Mouse (Mus musculus): ENCODE data around the gene Cd83.
A peak's percentile ranks its signal among the peaks of the same experiment; 100 is the strongest.

The Cd83 gene

DNA sequence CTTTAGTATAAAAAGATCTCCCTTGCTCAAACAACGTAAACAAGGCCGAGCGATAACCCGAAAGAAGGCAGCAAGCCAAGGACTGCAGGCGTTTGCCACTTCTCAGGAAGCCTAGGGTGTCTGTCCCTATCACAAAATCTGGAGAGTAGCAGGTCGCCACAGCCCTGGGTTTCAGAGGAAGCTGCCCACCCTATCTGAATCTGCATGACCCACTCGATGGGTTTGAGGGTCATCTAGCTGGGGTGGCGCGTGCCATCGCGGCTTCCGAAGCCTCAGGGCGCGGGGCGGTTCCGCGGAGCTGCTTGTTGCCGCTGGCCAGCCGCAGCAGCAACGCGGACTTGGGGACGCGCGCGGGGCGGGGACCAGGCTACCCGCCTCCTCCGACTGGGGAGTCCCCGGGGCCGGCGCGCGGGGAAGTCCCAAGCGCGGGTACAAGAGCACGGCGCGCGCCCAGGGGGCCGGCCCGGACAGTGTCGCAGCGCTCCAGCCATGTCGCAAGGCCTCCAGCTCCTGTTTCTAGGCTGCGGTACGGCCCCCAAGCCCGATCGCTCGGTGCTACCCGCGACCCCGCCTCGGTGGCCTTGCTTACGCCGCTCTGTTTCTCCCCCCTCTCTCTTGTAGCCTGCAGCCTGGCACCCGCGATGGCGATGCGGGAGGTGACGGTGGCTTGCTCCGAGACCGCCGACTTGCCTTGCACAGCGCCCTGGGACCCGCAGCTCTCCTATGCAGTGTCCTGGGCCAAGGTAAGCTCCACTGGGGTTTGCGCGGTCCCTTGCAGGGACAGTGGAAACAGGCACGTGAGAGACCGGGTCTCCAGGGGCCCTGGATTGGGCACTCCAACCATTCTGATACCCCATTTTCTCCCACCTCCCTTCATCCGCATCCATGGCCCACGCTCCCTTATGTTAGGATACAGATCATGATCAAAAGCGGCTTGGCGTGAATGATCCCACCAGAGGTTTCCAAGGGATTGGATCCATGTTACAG lies at the start of gene Cd83:
Gene Cd83, plus strand, starts transcription at position 51 of the 987 bp plus-strand sequence.
- peak; percentile 85 to 86 for DNase-seq (ENCODE audit: low spot score in 2 of 2)

DNA sequence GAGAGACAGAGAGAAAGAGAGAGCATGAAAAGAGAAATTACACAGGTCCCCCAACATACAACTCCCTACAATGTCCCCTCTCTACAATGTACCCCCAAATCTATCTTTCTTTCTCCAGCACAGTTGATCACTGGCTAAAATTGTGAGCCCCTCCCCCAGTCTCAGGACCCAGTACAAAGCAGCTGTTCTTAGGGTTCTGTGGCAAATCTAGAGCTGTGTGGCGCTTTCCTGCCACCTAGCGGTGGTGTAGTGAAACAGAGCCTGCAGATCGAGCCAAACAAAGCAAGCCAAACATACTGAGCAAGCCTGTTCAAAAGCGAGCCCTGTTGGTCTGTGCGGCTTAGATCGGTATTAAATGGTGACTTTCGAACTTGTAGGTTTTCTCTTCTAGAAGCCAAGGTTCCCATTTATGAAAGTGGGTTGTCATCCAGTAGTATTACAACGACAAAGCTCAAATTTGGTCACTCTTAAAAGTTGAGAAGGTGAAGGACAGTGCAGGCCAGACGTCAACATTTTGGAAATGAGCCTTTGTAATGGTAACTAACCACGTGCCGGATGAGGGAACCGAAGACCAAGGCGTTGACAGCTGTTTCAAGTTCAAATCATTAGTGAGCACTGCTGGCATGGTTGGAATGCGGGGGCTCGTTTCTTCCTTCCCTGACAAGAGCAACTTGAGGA lies 44.8 kb upstream of the Cd83 start:
- DNase-seq (ENCODE audit: low spot score in 2 of 2) = peak; percentile 48 to 54

DNA sequence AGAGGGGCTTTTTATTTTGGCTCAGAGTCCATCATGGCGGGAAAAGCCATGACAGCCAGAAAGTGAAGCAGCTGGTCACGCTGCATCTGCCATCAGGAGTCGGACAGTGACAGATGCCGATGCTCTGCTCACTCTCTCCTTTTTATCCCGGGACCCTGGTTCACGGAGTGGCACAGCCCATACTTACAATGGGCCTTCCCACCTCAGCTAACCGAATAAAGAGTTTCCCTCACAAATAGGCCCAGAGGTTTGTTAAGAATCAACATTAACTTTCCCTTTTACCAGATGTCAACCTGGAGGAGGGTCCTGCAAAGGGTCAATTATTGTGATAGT lies 44.3 kb upstream of the Cd83 start:
- no peak for DNase-seq (ENCODE audit: low spot score in 2 of 2)

DNA sequence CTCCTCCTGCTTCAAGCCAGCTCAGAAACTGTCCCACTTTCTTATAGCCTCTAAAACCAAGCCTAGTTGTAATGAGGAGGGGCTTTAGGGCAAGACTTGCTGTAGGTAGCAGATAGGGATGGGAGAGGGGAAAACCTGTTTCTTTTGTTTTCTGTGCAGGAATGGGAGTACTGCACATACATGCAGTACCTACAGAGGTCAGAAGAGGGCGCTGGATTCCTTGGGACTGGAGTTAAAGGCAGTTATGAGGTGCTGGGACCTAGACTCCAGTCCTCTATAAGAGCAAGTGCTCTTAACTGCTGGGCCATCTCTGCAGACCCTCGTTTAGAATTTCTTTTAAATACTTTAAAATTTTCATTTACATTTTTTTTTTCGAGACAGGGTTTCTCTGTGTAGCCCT lies 41.9 kb upstream of the Cd83 start:
- DNase-seq (ENCODE audit: low spot score in 2 of 2) = no peak

DNA sequence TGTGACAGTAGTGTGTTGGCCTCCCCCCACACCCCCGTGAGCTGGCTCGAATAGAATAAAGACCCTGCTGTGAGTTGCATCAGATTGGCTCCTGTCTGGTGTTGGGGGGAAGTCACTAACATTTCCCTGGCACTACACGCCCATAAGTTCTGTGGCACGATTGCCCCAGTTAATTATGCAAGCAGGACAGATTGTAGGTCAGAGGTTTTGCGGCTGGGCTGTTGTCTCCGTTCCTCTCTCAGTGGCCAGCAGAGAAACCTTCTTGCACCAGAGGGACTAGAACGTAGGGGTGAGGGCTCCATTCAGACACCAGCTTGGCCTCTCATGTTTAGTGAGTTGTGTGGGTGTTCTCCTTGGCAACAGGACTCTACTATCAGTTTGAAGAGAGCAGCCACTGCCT lies 40.3 kb upstream of the Cd83 start:
- DNase-seq (ENCODE audit: low spot score in 2 of 2) = no peak

DNA sequence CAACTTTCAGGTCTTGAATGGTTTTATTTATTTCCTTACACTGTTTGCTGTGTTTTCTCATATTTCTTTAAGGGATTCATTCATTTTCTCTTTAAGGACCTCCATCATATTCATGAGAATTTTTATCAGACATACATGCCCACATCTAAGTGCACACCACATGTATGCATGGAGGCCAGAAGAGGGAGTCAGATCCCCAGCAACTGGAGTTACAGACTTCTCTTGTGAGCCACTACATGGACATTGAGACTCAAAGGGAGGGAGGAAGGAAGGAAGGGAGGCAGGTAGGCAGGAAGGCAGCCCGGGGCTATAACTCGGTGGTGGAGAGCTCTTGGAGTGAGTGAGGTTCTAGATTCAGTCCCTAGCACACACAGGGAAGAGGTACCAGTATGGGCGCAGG lies 34.3 kb upstream of the Cd83 start:
- peak; percentile 48 to 57 for DNase-seq (ENCODE audit: low spot score in 2 of 2)

DNA sequence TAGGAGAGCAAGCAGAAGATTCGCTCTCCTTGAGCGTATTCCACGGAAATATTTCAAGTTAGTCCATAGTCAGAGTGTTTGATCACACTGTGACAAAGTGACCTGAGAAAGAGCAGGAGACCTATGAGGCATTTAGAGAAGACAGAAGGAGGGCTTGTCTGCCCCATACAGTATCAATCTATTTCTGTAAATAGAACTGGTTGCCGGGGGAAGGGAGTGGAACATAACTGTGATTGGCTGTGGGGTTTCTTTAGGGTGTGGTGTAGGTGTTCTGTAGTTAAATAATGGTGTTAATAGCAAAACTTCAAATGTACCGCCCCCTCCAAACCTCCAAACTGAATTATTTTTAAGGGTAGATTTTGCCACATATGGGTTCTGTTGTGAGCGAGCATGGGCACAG lies 33.6 kb upstream of the Cd83 start:
- no peak for DNase-seq (ENCODE audit: low spot score in 2 of 2)

DNA sequence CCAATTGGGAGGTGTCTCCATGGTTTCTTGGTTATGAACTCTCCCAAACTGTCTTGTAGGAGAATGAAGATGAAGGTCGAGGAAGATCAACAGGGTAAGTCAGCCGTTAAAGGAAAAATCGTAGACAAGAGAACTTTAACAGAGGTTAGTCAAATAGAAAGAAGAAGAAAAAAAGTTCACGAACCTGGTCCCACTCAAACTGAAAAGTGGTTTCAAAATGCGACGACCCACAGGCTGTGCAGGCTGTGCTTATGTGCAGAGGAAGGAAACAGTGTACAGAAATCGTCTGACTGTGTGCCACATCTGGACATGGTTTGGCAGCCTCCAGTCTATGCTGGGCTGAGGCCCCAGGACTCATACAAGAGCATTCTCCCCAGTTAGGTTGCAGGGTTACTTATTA lies 32.2 kb upstream of the Cd83 start:
- peak; percentile 50 to 51 for DNase-seq (ENCODE audit: low spot score in 2 of 2)

DNA sequence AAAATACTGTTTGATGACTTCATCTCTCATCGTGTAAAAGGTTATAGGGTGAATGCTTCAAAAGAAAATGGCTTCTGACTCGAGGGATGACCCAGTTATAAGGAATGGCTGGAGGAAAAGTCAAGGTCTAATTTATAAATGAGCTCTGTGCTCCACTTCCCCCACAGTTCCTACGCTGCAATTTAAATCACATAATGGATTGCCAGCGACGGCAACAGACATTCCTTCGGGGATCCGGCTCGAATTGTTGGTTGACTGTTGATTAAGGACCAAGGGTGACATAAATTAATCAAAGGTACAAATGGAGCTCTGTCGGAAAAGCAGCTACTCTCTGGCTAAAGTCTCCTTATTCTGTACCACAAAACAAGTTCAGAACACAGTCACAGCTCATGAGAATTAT lies 30.9 kb upstream of the Cd83 start:
- no peak for DNase-seq (ENCODE audit: low spot score in 2 of 2)

DNA sequence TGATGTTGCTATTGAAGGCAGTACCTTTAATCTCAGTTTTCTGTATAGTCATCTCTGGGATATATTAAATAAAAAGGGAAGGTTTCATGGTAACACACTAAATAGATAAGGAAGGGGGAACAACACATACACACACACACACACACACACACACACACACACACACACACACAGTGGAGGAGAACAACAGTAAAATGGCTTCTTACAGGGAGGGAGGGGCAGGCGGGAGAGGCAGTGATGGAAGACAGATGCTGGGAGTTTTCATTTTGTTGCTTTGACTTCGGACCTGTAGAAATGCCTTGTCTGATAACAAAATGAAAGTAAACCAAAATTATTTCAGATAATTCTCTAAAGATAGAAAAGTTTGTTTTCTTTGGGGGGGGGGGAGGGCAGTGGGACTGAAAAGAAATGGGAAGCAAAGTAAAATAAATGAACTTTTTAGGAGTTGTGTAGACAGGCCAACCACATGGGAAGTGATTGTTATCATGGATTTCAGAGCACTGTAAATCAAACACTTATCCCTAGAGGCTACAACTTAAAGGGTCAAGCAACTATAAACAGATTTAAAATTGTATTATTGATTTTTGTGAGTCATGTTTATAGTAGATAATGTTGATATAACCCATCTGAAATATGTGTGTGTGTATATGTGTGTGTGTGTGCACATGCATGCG lies 30.0 kb upstream of the Cd83 start:
- no peak for DNase-seq (ENCODE audit: low spot score in 2 of 2)

DNA sequence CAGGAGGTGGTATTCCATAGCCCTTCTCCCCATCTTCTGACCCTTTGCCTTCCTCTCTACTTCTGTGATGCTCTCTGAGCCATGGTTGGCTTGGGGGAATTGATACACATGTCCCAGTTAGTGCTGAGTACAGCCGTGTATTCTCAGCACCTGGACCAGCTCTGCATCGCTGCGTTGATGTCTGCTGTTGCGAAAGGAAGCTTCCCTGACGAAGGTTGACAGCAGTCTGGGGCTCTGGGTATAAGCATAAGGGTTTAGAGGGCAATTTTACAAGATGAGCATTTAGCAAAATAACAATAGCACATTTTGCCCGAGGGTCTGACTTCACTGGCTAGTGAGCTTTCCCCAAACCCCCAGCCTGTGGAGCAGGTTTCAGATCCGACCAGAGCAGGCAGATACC lies 29.0 kb upstream of the Cd83 start:
- no peak for DNase-seq (ENCODE audit: low spot score in 2 of 2)

DNA sequence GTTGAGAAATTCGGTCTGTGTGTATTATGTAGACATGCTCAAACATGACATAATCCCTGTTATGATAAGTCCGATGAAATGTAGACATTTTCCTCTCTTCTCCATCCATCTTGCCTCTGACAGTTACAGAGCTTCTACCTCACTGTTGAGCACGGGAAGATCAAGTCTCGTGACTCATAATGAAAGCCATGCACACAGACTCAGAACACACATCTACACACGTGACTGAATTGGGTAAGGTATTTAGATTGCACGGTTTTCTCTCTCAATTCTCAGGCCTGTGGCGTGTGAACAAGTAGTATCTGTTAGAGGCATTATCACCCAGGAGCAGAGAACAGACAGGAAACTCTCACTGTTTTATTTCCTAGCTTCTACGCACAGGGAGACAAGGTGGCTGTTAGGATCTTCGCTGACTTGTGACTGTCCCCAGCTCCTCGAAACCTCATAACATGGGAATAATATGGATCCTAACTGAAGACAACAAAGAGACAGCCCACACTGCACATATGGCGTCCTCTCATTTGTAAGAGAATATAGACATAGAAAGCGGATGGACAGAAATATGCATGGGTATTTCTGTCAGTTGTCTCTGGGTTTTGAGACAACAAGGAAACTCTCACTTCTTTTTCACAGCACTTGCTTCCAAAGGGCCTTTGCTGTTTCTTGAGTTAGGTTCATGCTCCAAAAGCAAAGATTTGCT lies 23.3 kb upstream of the Cd83 start:
- no peak for DNase-seq (ENCODE audit: low spot score in 2 of 2)

DNA sequence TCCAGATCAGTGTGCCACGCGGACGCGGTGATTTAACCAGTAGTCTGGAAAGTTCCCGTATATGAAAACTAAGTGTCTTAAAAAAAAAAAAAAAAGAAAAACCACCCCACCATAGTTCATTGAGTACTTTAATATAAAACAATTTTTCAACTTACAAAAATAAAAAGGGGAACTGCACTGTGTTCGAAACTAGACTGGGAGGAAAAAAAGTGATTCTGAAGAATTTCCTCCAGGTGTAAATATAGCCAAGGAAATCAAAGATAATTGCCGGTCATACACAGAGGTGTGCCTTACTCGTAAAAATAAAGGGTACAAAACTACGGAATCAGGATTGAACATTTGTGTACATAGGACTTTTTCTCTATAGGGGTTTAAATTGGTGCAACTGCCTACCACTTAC lies 21.7 kb upstream of the Cd83 start:
- DNase-seq (ENCODE audit: low spot score in 2 of 2) = peak in 1 of 2 experiments; percentile 54

DNA sequence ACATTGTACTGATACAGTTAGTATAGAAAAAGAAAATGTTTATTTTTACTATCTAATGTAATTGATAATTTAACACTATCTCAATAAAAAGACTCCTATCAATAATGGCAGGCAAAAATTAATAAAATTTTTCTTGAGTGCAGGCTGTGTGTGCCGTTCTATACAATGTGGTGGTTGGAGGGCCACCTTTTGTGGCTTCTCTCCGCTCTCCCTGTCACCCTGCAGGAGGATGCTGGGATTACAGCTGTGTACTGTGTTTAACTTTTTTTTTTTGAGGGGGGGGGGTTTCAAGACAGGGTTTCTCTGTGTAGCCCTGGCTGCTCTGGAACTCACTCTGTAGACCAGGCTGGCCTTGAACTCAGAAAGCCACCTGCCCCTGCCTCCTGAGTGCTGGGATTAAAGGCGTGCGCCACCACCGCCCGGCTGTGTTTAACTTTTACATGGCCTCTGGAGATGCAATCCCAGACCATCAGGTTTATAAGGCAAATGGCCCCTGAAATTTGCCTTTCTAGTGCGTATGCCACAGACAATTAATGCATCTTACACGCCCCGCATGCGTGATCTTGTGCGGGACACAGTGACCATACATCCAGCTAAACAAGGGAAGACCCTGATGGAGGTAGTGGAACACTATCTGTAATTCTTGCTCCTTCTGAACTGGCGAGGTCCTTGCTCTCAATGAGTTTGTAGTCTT lies 21.1 kb upstream of the Cd83 start:
- DNase-seq (ENCODE audit: low spot score in 2 of 2) = no peak

DNA sequence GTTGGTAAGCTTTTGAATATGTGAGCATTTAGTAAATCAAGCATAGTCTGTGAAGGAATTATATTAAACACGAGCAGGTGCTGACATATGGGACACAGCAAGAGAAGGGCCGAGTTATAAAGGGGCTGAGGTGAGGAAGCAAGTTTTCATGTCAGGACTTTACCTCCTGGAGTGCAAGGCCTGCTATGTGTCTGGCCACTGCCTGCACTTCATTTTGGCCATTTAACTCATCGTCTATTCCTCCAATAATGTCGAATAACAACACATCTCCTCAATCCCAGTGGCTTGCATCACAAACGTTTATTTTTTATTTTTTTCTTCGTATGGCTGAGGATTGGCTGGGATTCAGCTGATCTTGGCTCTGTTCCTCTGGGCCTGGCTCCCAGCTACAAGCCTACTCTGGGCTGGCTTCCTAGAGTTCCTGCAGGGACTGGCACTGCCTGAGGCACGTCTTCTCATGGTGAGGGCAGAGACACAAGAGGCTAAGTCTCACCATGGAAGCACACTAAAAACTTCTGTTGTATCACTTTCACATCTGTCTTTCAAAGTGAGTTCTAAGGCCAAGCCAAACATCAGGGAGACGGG lies 20.5 kb upstream of the Cd83 start:
- DNase-seq (ENCODE audit: low spot score in 2 of 2) = no peak

DNA sequence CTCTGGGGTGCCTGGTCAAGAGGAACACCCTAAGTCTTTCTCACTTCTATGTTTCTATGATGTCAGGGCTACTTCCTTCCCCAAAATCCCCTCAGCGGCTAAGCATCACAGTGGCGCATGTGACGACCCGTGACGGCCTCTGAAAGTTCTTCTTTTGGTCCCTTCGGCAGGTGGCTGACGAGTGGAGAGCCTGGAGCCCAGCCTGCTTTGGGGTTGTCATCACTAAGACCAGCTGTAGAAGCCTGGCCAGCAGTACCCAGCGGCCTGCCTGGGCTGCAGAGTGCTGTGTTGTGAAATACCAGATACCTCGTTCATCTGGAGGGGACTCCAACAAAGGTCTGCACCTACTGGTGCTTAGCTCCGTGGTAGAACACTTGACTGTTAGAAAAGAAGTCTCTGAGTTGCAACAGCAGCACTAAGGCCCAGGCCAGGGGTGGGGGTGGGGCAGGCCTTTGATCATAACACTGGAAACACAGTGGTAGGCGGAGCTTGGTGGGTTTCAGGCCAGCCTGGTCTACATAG lies 19.2 kb upstream of the Cd83 start:
- DNase-seq (ENCODE audit: low spot score in 2 of 2) = peak; percentile 93

DNA sequence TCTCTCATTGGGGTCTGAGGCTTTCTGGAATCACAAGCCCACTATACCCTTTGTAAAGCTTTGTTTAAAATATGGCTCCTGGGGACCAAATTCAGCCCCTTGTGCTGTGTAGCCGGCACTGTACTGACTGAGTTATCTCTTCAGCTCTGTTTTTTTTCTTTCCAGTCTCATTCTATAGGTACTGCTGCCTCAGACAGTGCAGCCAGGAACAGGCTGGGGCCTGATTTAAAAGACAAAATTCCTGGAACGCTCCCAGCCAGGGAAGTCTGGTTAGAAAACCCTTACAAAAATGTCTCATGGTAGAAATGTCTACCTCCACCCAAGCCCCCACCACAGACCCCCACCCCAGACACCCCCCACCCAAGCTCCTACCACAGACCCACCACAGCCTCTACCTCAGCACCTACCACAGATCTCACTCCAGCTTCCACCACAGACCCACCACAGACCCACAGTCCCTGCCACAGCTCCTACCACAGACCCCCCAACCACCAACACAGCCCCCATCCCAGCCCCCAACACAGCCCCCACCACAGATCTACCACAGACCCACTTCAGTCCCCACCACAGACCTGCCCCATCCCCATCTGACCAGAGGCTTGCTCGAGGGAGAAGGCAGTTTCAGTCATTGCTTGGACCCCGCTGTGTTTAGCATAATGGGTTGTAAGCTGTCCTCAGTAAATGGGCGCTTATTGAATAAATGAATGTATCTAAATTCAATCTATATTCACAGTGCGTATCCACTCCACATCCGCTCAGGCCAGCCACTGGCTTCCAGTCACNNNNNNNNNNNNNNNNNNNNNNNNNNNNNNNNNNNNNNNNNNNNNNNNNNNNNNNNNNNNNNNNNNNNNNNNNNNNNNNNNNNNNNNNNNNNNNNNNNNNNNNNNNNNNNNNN lies 17.5 kb upstream of the Cd83 start:
- DNase-seq (ENCODE audit: low spot score in 2 of 2) = no peak

DNA sequence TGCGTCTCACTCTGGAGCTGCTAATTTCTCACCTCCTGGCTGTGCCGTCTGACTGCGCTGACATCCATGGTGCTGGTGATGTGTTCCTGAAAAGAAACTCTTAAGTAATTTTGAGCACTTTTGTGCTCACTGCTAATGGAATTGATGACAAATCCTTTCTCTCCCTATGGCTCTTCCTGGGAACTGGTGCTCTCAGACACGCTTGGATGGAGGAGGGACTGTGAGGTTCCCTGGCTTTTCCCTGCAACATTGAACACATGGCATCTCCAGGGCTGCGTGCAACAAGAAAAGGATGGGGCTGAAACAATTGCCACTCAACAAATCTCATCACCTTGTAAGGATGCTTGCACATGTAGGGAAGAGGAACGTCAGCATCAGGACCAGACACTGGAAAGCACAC lies 11.6 kb upstream of the Cd83 start:
- no peak for DNase-seq (ENCODE audit: low spot score in 2 of 2)

DNA sequence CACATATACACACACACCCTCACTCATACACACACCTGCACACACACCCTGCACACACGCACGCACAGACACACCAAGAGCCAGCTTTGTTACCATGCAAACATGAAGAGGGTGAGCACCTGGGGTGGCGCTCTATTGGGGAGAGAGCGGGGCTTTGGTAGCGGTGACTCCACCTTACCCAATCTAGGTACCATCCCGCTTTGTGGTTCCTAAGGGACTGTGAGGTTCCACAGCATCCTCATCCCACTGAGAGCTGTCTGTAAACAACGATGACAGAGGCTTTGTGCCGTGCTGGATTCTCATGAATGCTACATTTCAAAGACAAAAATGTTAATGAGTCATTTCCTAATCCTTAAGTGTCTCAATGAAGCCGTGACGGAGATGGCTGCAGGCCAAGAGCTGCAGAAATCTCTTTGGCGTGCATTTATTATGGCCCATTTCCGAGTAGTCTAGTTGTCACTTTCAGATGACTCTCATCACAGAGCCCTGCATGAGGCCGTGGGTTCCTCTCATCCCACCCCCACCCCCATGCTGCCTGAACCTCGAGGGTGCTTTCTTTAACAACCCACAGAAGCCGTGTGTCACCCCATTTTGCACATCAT lies 10.5 kb upstream of the Cd83 start:
- no peak for DNase-seq (ENCODE audit: low spot score in 2 of 2)

Data from spleen, postnatal 36 days (tissue).